Mouse (Mus musculus) kidney, embryonic 15.5 days (tissue): Measurements from ENCODE around the gene Etl4. TPM values are rescaled to one million over a fixed set of nuclear protein-coding genes. Genes with fewer than 3 reads are reported as not detected.
A peak's percentile ranks its signal among the peaks of the same experiment; 100 is the strongest.

Experiments
- ATAC-seq: fragments of 200-750 bp; cut with Nextera tagmentation; replicated peaks from 2 replicates; pipeline ENCODE4 v1.8.0; 2017; ENCODE audit warnings: moderate TSS enrichment; ENCODE audit not compliant: low FRiP score
- H3K27ac ChIP-seq: fragments of 300-500 bp; sonication (generic); 2 replicates; pipeline ENCODE4 v1.5.1; 2015; ENCODE audit warnings: mild to moderate bottlenecking, inconsistent platforms
- H3K27me3 ChIP-seq: fragments of 300-500 bp; sonication (generic); 2 replicates; pipeline ENCODE4 v1.6.1; 2015; ENCODE audit warnings: inconsistent platforms
- H3K36me3 ChIP-seq: fragments of 300-500 bp; sonication (generic); 2 replicates; pipeline ENCODE4 v1.6.1; 2015; ENCODE audit warnings: inconsistent platforms
- H3K4me1 ChIP-seq: fragments of 300-500 bp; sonication (generic); 2 replicates; pipeline ENCODE4 v1.6.1; 2015; ENCODE audit warnings: inconsistent platforms
- H3K4me2 ChIP-seq: fragments of 300-500 bp; sonication (generic); 2 replicates; pipeline ENCODE4 v1.6.1; 2015; ENCODE audit warnings: moderate library complexity, mild to moderate bottlenecking, inconsistent platforms
- H3K4me3 ChIP-seq: fragments of 300-500 bp; sonication (generic); replicated peaks from 2 replicates; pipeline ENCODE4 v1.5.1; 2015; ENCODE audit warnings: mild to moderate bottlenecking, inconsistent platforms
- H3K9ac ChIP-seq: fragments of 300-500 bp; sonication (generic); 2 replicates; pipeline ENCODE4 v1.6.1; 2015; ENCODE audit warnings: mild to moderate bottlenecking, inconsistent platforms
- H3K9me3 ChIP-seq: fragments of 300-500 bp; sonication (generic); replicated peaks from 2 replicates; pipeline ENCODE4 v1.6.1; 2016; ENCODE audit warnings: inconsistent platforms
- WGBS: fragments of 180-500 bp; shearing (Covaris S2); methylation state at CpG from one replicate; pipeline ENCODE4 v1.1.7; 2015; ENCODE audit warnings: mixed read lengths; 5-methylcytosine and 5-hydroxymethylcytosine counted together
- polyA plus RNA-seq: library from polyadenylated mRNA; unstranded; fragments of >200 nt; fragmentation: Nextera tagmentation; extraction: Ambion mirVana; gene quantifications from 2 replicates; pipeline ENCODE4 v1.2.1, GENCODE M21; 2015

Etl4 gene
- polyA plus RNA-seq, 1 experiment from 2014 or later = 63.2 TPM

GRCm38 (mm10) chr2:20602656-20603055 lies 693.1 kb downstream of the Etl4 start:
- Histone ChIP-seq H3K27me3 (no peaks in the 10 kb centered on the region), H3K9ac (no peak overlapping the region), H3K9me3 (no peaks in the 10 kb centered on the region), H3K36me3 (no peaks in the 10 kb centered on the region), H3K4me1 (no peaks in the 10 kb centered on the region), H3K4me3 (no peak overlapping the region), H3K27ac (no peak overlapping the region), H3K4me2 (no peak overlapping the region)
- 81% methylated on average over 2 of the region's 2 CpGs for WGBS
- no peak for ATAC-seq

- ATAC-seq = no peak
- 79% methylated on average over 6 of the region's 6 CpGs for WGBS
- H3K4me3 ChIP-seq = no peak overlapping the region
- H3K9me3 ChIP-seq = no peaks in the 10 kb centered on the region
- no peak overlapping the region for H3K9ac ChIP-seq
- no peak overlapping the region for H3K4me2 ChIP-seq
- no peaks in the 10 kb centered on the region for H3K36me3 ChIP-seq
- H3K27ac ChIP-seq = no peak overlapping the region
- no peaks in the 10 kb centered on the region for H3K27me3 ChIP-seq
- no peaks in the 10 kb centered on the region for H3K4me1 ChIP-seq
Observed at GRCm38 (mm10) chr2:20603536-20603935, 694.0 kb downstream of the Etl4 start.

- H3K4me3 ChIP-seq = no peak overlapping the region
- no peaks in the 10 kb centered on the region for H3K27me3 ChIP-seq
- 0 out of 2 replicates have a peak, but pooled peaks cover under 1% of the 10 kb centered on the region for H3K36me3 ChIP-seq
- no peaks in the 10 kb centered on the region for H3K4me1 ChIP-seq
- ATAC-seq = no peak
- no peak overlapping the region for H3K27ac ChIP-seq
- no peak overlapping the region for H3K9ac ChIP-seq
- no peak overlapping the region for H3K4me2 ChIP-seq
- H3K9me3 ChIP-seq = no peaks in the 10 kb centered on the region
- WGBS = 80% methylated on average over 6 of the region's 6 CpGs
Observed at GRCm38 (mm10) chr2:20603991-20604390, 694.4 kb downstream of the Etl4 start.

GRCm38 (mm10) chr2:20609203-20609602 lies 699.6 kb downstream of the Etl4 start:
- H3K36me3 ChIP-seq = 0 out of 2 replicates have a peak, but pooled peaks cover 16% of the 10 kb centered on the region
- no peak overlapping the region for H3K4me2 ChIP-seq
- H3K4me1 ChIP-seq = no peaks in the 10 kb centered on the region
- ATAC-seq = no peak
- WGBS = 76% methylated on average over 8 of the region's 8 CpGs
- H3K9me3 ChIP-seq = no peaks in the 10 kb centered on the region
- no peak overlapping the region for H3K9ac ChIP-seq
- H3K27ac ChIP-seq = no peak overlapping the region
- no peaks in the 10 kb centered on the region for H3K27me3 ChIP-seq
- H3K4me3 ChIP-seq = no peak overlapping the region

GRCm38 (mm10) chr2:20615948-20616347 lies 706.4 kb downstream of the Etl4 start:
- no peak overlapping the region for H3K27ac ChIP-seq
- no peak overlapping the region for H3K4me3 ChIP-seq
- H3K9ac ChIP-seq = no peak overlapping the region
- H3K27me3 ChIP-seq = no peaks in the 10 kb centered on the region
- H3K4me1 ChIP-seq = no peaks in the 10 kb centered on the region
- ATAC-seq = no peak
- H3K4me2 ChIP-seq = no peak overlapping the region
- 0 out of 2 replicates have a peak, but pooled peaks cover 5% of the 10 kb centered on the region for H3K36me3 ChIP-seq
- H3K9me3 ChIP-seq = no peaks in the 10 kb centered on the region
- 80% methylated on average over 1 of the region's 1 CpGs for WGBS

GRCm38 (mm10) chr2:20618396-20618795 lies 708.8 kb downstream of the Etl4 start:
- Histone ChIP-seq H3K9ac (no peak overlapping the region), H3K4me2 (no peak overlapping the region), H3K4me1 (no peaks in the 10 kb centered on the region), H3K27me3 (no peaks in the 10 kb centered on the region), H3K9me3 (no peaks in the 10 kb centered on the region), H3K4me3 (no peak overlapping the region), H3K27ac (no peak overlapping the region), H3K36me3 (0 out of 2 replicates have a peak, but pooled peaks cover 3% of the 10 kb centered on the region)
- ATAC-seq = no peak
- WGBS = 87% methylated on average over 5 of the region's 5 CpGs

GRCm38 (mm10) chr2:20619881-20620280 lies 710.3 kb downstream of the Etl4 start:
- Histone ChIP-seq H3K27ac (no peak overlapping the region), H3K36me3 (no peaks in the 10 kb centered on the region), H3K4me2 (no peak overlapping the region), H3K4me1 (no peaks in the 10 kb centered on the region), H3K4me3 (no peak overlapping the region), H3K9me3 (no peaks in the 10 kb centered on the region), H3K27me3 (no peaks in the 10 kb centered on the region), H3K9ac (no peak overlapping the region)
- WGBS = 93% methylated on average over 5 of the region's 5 CpGs
- no peak for ATAC-seq

- 85% methylated on average over 8 of the region's 8 CpGs for WGBS
- no peak overlapping the region for H3K4me2 ChIP-seq
- ATAC-seq = no peak
- no peaks in the 10 kb centered on the region for H3K4me1 ChIP-seq
- H3K27ac ChIP-seq = no peak overlapping the region
- no peak overlapping the region for H3K4me3 ChIP-seq
- no peaks in the 10 kb centered on the region for H3K36me3 ChIP-seq
- H3K9ac ChIP-seq = no peak overlapping the region
- no peaks in the 10 kb centered on the region for H3K27me3 ChIP-seq
- H3K9me3 ChIP-seq = no peaks in the 10 kb centered on the region
Observed at GRCm38 (mm10) chr2:20629156-20629712, 719.7 kb downstream of the Etl4 start.

GRCm38 (mm10) chr2:20638604-20639003 lies 729.0 kb downstream of the Etl4 start:
- no peak overlapping the region for H3K27ac ChIP-seq
- no peak for ATAC-seq
- no peaks in the 10 kb centered on the region for H3K36me3 ChIP-seq
- H3K4me3 ChIP-seq = no peak overlapping the region
- no peaks in the 10 kb centered on the region for H3K9me3 ChIP-seq
- H3K9ac ChIP-seq = no peak overlapping the region
- no peak overlapping the region for H3K4me2 ChIP-seq
- 69% methylated on average over 3 of the region's 3 CpGs for WGBS
- H3K4me1 ChIP-seq = no peaks in the 10 kb centered on the region
- H3K27me3 ChIP-seq = no peaks in the 10 kb centered on the region

- H3K9ac ChIP-seq = no peak overlapping the region
- no peaks in the 10 kb centered on the region for H3K9me3 ChIP-seq
- no peak for ATAC-seq
- WGBS = 94% methylated on average over 2 of the region's 2 CpGs
- H3K4me2 ChIP-seq = no peak overlapping the region
- no peaks in the 10 kb centered on the region for H3K4me1 ChIP-seq
- no peaks in the 10 kb centered on the region for H3K36me3 ChIP-seq
- no peak overlapping the region for H3K27ac ChIP-seq
- no peak overlapping the region for H3K4me3 ChIP-seq
- H3K27me3 ChIP-seq = no peaks in the 10 kb centered on the region
Observed at GRCm38 (mm10) chr2:20639721-20640120, 730.1 kb downstream of the Etl4 start.

GRCm38 (mm10) chr2:20642818-20643217 lies 733.2 kb downstream of the Etl4 start:
- Histone ChIP-seq H3K4me3 (no peak overlapping the region), H3K4me2 (no peak overlapping the region), H3K36me3 (no peaks in the 10 kb centered on the region), H3K27me3 (no peaks in the 10 kb centered on the region), H3K9ac (no peak overlapping the region), H3K4me1 (no peaks in the 10 kb centered on the region), H3K27ac (no peak overlapping the region), H3K9me3 (no peaks in the 10 kb centered on the region)
- WGBS = 64% methylated on average over 9 of the region's 9 CpGs
- no peak for ATAC-seq

GRCm38 (mm10) chr2:20649817-20650216 lies 740.2 kb downstream of the Etl4 start:
- no peaks in the 10 kb centered on the region for H3K36me3 ChIP-seq
- H3K4me3 ChIP-seq = no peak overlapping the region
- peak; percentile 78 for ATAC-seq
- H3K27me3 ChIP-seq = no peaks in the 10 kb centered on the region
- H3K4me2 ChIP-seq = no peak overlapping the region
- WGBS = 12% methylated on average over 4 of the region's 4 CpGs
- H3K27ac ChIP-seq = peak overlapping the region; percentile 38; the same call in 1 of the 2 replicates
- no peaks in the 10 kb centered on the region for H3K9me3 ChIP-seq
- H3K9ac ChIP-seq = no peak overlapping the region
- peaks cover 28% of the 10 kb centered on the region for H3K4me1 ChIP-seq

- H3K9me3 ChIP-seq = no peaks in the 10 kb centered on the region
- no peak overlapping the region for H3K4me2 ChIP-seq
- peaks cover 36% of the 10 kb centered on the region for H3K4me1 ChIP-seq
- no peak for ATAC-seq
- no peak overlapping the region for H3K9ac ChIP-seq
- no peak overlapping the region for H3K4me3 ChIP-seq
- no peaks in the 10 kb centered on the region for H3K36me3 ChIP-seq
- H3K27ac ChIP-seq = no peak overlapping the region
- no peaks in the 10 kb centered on the region for H3K27me3 ChIP-seq
Observed at GRCm38 (mm10) chr2:20653116-20653515, 743.5 kb downstream of the Etl4 start.
